ENCODE assay signal across 8 mouse cellular contexts in the genomic region with DNA sequence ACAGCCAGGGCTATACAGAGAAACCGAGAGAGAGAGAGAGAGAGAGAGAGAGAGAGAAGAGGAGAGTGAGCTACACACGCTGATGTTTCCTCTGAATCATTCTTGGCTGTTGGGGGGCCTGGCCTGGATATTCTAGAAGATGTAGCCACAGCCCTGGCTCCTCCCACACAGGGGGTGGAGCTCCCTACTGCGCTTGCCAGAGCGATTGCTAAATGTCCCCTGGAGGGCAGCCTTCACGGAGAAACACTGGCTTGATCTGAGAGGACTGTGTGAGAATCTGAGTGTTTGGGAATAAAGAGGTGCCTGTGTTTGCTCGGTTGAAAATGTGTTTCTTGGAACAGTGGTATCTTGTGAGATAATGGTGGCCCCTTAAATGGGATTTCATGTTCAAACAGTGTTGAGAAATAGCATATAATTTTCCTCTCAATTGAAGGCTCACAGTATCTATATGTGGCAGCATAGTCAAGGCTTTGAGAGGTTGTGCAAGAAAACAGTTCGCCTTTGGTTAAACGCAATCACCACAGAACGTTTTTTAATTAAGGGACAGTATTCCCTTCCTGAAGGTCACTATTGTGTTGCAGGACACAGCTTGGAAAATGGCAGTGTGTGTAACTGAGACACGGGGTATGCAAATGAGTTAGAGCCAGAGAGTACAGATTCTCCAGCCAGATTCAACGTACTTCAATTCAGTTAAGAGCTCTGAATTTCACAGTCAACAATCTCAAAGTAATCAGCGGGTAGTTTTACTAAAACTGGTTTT. TPM values are rescaled to one million over a fixed set of nuclear protein-coding genes. Genes with fewer than 3 reads are reported as not detected.
A peak's percentile ranks its signal among the peaks of the same experiment; 100 is the strongest.
DNase-seq lines count a peak whose midpoint lies in the region; ATAC-seq and TF ChIP-seq lines count a peak whose summit lies in the region.

No protein-coding gene starts in this region.

- no peak for TF ChIP-seq EP300 in liver, embryonic 14.5 days (IDR thresholded peaks at IDR 0.05; ENCODE audit: low read depth)

- peak; percentile 61 for TF ChIP-seq CTCF in liver, embryonic 14.5 days (IDR thresholded peaks at IDR 0.05; ENCODE audit: low read depth)

- H3K9me3 ChIP-seq in intestine, embryonic 16.5 days (ENCODE audit: control insufficient read depth, low read length): no peaks in the 10 kb centered on the region
- H3K9me3 ChIP-seq in liver, embryonic 14.5 days (ENCODE audit: control insufficient read depth, low read length): no peaks in the 10 kb centered on the region
- no peaks in the 10 kb centered on the region for H3K9me3 ChIP-seq in forebrain, embryonic 13.5 days (replicated peaks)

- no peak overlapping the region for H3K27ac ChIP-seq in intestine, embryonic 16.5 days (ENCODE audit: low read length)
- H3K27ac ChIP-seq in liver, embryonic 14.5 days: no peak overlapping the region
- H3K27ac ChIP-seq in forebrain, embryonic 13.5 days: no peak overlapping the region

- WGBS in intestine, embryonic 16.5 days: 50% methylated on average over 12 of the region's 12 CpGs
- 35% methylated on average over 12 of the region's 12 CpGs for WGBS in liver, embryonic 14.5 days (ENCODE audit: insufficient replicate concordance)
- WGBS in forebrain, embryonic 13.5 days: 47% methylated on average over 12 of the region's 12 CpGs

- H3K36me3 ChIP-seq in intestine, embryonic 16.5 days (ENCODE audit: control insufficient read depth, insufficient read depth, low read length): no peaks in the 10 kb centered on the region
- H3K36me3 ChIP-seq in liver, embryonic 14.5 days (replicated peaks; ENCODE audit: control insufficient read depth, insufficient read depth, low read depth): no peaks in the 10 kb centered on the region
- H3K36me3 ChIP-seq in forebrain, embryonic 13.5 days (ENCODE audit: poor library complexity, severe bottlenecking): no peaks in the 10 kb centered on the region

- H3K4me2 ChIP-seq in intestine, embryonic 16.5 days (ENCODE audit: low read depth, low read length): no peak overlapping the region
- no peak overlapping the region; the same call in 1 of the 2 replicates for H3K4me2 ChIP-seq in liver, embryonic 14.5 days (ENCODE audit: low read depth)
- no peak overlapping the region for H3K4me2 ChIP-seq in forebrain, embryonic 13.5 days

- ATAC-seq in intestine, embryonic 16.5 days: peak; percentile 85
- ATAC-seq in liver, embryonic 14.5 days (ENCODE audit: insufficient read depth): peak; percentile 81
- no peak for ATAC-seq in forebrain, embryonic 13.5 days

- no peaks in the 10 kb centered on the region for H3K27me3 ChIP-seq in intestine, embryonic 16.5 days (replicated peaks; ENCODE audit: control insufficient read depth, insufficient read depth, low read length)
- no peaks in the 10 kb centered on the region for H3K27me3 ChIP-seq in liver, embryonic 14.5 days (ENCODE audit: control insufficient read depth, insufficient read depth, low read length)
- no peaks in the 10 kb centered on the region for H3K27me3 ChIP-seq in forebrain, embryonic 13.5 days

- peak; percentile 41 for DNase-seq in right cerebral cortex, adult 18-20 months
- no peak for DNase-seq in right cerebral cortex, postnatal 14 days
- DNase-seq in adrenal gland, postnatal 25 days: peak; percentile 82
- peak; percentile 63 for DNase-seq in gastrocnemius, postnatal 10 days
- DNase-seq in liver, embryonic 14.5 days (ENCODE audit: low read depth in 3 of 3, low spot score in 3 of 3): peak; percentile 63 to 70 (median 66)
- DNase-seq in spleen, postnatal 36 days (ENCODE audit: low spot score in 2 of 2): peak; percentile 37 to 57

- H3K9ac ChIP-seq in intestine, embryonic 16.5 days (ENCODE audit: low read depth, low read length): no peak overlapping the region
- no peak overlapping the region for H3K9ac ChIP-seq in liver, embryonic 14.5 days (replicated peaks)
- no peak overlapping the region for H3K9ac ChIP-seq in forebrain, embryonic 13.5 days

- H3K4me3 ChIP-seq in intestine, embryonic 16.5 days (ENCODE audit: low read length): no peak overlapping the region
- no peak overlapping the region for H3K4me3 ChIP-seq in liver, embryonic 14.5 days (ENCODE audit: insufficient read depth in 1 of 2, low read depth in 2 of 2, low read length in 2 of 2)
- no peak overlapping the region for H3K4me3 ChIP-seq in forebrain, embryonic 13.5 days

- H3K4me1 ChIP-seq in intestine, embryonic 16.5 days (ENCODE audit: control insufficient read depth, insufficient read depth, low read length): peaks cover 4% of the 10 kb centered on the region; the same call in 1 of the 2 replicates
- peaks cover 14% of the 10 kb centered on the region in 2 experiments for H3K4me1 ChIP-seq in liver, embryonic 14.5 days (replicated peaks; ENCODE audit: control insufficient read depth in 2 of 2, insufficient read depth in 2 of 2, low read length in 1 of 2)
- H3K4me1 ChIP-seq in forebrain, embryonic 13.5 days: no peaks in the 10 kb centered on the region

RNA-seq across cellular contexts. Expression of a gene that starts 49.4 kb away (rescaled TPM):
- total RNA-seq in adrenal gland, postnatal 25 days (2021): 71.7 and 83.1 TPM in 2 replicates
- total RNA-seq in gastrocnemius, postnatal 10 days (2021): 10 to 100 TPM in 1 of 2 experiments, 1 to 10 TPM in 1; 8.6 to 11.9 TPM
- polyA plus RNA-seq in intestine, embryonic 16.5 days (2015; fragmentation: Nextera tagmentation; extraction: Ambion mirVana): 57.0 and 57.5 TPM in 2 replicates
- 2.1 and 2.5 TPM in 2 replicates for polyA plus RNA-seq in liver, embryonic 14.5 days (2012; rRNA removed)
- 3.5 and 4.7 TPM in 2 replicates for polyA plus RNA-seq in liver, embryonic 14.5 days (2014; fragmentation: Nextera tagmentation; extraction: Ambion mirVana)
- 130 and 138 TPM in 2 replicates for polyA plus RNA-seq in forebrain, embryonic 13.5 days (2015; fragmentation: Nextera tagmentation; extraction: Ambion mirVana)

Comparison
In these comparisons a context has a peak if more than half of its experiments do, and no peak if none do; other contexts are left out.
1. RNA of a gene that starts 49.4 kb away (polyA plus RNA-seq): 130 to 138 TPM in forebrain, embryonic 13.5 days and 57.0 to 57.5 TPM in intestine, embryonic 16.5 days; 2.1 to 4.7 TPM in liver, embryonic 14.5 days; every median in the first group is over 10 times any median in the second.